Mouse (Mus musculus): ENCODE data around the gene Wsb1. TPM values are rescaled to one million over a fixed set of nuclear protein-coding genes. Genes with fewer than 3 reads are reported as not detected.
"Not testable (repeated sequence)": the region's sequence is repeated elsewhere in the genome, so short reads cannot be mapped to it uniquely, and the experiment has no call there.

The Wsb1 gene
- 98.9 and 164 TPM in 2 replicates for polyA plus RNA-seq (2012; rRNA removed)

DNA sequence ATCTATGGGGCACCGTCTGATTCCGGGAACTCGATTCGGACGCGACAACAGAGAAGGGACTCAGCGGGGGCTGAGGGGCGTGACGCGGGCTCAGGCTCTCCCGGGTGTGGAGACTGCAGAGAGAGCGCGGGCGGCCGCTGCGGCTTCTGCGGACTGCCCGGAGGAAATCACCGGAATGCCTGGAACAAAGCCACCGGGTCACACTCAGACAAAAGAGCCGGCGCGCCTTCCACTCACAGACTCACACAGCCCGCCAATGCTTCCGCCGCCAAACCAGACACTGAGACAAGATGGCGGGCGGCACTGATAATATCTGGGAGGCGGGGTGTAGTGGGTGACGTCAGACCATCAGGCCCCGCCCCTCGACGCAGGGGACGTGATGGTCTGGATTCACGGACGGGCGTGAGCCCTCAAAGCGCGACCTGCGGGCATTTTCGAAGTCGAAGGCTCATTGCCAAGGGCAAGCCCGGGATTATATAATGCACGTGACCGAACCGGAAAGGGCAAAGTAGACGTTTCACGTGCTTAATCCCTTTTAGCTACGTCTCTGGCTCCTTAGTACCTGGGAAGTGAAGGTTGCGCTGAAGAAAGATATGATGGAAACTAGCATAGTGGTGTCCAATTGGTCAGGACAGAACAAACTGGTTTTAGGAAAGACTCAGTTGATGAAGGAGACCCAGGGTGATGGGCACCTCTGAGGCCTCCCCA lies at the start of gene Wsb1:
TSS of gene Wsb1 (minus strand) at position 281 of the 708 bp plus-strand sequence.
- DNase-seq (ENCODE audit: low spot score) = peak; percentile 88

DNA sequence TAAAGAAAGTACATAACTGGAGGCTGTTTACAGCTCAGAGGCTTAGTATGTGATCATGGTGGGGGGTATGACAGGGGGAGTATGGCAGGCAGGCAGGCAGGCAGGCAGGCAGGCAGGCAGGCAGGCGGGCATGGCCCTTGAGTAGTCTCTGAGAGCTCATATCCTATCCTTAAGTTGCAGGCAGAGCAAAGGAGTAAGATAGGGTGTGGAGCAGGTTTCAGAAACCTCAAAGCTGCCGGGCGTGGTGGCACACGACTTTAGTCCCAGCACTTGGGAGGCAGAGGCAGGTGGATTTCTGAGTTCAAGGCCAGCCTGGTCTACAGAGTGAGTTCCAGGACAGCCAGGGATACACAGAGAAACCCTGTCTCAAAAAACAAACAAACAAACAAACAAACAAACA lies 49.8 kb upstream of the Wsb1 start:
- DNase-seq (ENCODE audit: low spot score) = not testable (repeated sequence)

DNA sequence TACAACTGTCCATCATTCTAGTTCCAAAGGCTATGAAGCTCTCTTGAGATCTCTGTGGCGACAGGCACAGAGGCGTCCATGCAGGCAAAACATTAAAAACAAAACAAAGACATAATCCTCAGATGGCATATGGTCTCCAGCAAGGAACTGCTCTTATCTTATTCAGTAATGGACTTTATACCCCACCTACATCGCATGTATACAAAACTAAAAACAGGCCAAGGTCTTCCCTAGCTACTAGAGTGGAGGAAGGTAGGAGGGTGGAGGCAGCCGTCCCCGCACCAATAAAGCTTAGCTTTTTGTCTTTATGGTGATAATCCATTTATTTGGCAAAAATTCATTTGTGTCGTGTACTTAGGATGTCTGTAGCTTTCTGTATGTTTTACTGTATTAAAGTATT lies 48.6 kb upstream of the Wsb1 start:
- no peak for DNase-seq (ENCODE audit: low spot score)

DNA sequence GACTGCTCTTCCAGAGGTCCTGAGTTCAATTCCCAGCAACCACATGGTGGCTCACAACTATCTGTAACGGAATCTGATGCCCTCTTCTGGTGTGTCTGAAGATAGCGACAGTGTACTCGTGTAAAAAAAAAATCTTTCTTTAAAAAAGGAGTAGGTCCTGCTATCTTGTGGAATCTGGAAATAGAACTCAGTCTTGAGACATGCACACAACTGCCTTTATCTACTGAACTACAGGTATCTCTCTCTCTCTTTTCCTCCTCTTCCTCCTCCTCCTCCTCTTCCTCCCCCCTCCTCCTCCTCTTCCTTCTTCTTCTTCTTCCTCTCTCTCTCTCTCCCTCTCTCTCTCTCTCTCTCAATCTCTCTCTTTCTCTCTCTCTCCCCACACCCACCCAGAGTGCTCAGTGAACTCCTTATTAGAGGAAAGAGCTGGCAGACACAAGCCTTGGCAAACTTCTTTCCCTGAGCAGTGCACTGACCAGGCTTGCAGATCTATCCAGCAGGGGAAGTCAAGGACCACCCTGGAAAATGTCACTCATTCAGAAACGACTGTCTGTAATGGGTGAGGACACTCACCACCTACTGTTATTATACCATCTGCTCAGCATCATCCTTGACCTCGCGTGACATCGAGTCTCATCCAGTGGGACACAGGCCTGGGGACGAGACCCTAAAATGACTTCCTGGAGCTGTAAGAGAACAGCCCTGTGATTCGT lies 45.4 kb upstream of the Wsb1 start:
- DNase-seq (ENCODE audit: low spot score) = no peak

- no peak for DNase-seq (ENCODE audit: low spot score)
These were observed 42.5 kb upstream of the Wsb1 start, which contains the start of gene Gm9964 for GRCm38 (mm10) chr11:79296856-79297491. Gene Gm9964, minus strand, starts transcription at chr11:79296906.

DNA sequence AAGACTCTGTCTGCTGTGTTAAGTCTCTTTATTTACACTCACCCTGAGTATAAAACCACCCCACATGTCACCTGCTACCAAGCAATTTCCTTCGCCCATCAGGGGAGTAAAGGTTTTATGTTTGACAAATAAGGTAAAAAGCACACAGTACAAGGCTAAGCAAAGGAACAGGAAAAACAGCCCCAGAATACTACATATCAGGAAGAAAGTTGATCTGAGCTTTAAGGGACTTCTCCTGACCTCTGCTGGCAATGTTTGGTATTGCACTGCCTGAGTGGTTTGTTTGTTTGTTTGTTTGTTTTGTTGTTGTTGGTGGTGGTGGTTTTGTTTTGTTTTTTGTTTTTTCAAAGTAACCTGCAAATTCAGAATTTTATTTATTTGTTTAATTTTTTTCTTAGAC lies 41.7 kb upstream of the Wsb1 start:
- DNase-seq (ENCODE audit: low spot score) = no peak

DNA sequence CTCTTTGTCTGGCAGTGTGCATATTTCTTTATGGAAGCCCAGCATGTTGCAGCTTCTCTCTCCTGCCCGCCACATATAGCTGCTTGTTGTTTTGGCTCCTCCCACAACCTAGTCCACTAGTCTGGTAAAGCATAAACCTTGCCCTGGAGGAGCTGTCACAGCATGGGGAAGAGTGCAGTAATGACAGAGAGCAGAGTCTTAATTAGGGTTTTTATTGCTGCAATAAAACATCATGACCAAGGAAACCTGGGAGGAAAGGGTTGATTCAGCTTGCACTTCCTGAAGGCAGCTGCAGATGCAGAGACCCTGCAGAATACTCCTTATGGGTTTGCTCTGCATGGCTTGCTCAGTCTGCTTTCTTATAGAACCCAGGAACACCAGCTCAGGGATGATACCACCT lies 39.5 kb upstream of the Wsb1 start:
- no peak for DNase-seq (ENCODE audit: low spot score)

DNA sequence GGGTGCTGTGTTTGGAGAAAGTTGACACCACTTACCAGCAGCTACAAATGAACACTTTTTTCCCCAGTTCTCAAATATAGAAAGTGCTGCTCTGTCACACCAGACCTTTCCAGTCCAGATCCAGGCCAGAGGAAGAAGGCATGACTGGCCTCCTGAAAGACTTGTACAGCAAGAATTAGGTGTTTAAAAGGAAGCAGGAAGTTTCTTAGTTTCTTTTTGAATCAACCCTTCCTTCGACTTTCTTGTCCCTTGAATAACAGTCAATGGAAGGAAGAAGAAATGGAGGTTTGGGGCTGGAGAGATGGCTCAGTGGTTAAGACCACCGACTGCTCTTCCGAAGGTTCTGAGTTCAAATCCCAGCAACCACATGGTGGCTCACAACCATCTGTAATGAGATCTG lies 38.6 kb upstream of the Wsb1 start:
- no peak for DNase-seq (ENCODE audit: low spot score)

DNA sequence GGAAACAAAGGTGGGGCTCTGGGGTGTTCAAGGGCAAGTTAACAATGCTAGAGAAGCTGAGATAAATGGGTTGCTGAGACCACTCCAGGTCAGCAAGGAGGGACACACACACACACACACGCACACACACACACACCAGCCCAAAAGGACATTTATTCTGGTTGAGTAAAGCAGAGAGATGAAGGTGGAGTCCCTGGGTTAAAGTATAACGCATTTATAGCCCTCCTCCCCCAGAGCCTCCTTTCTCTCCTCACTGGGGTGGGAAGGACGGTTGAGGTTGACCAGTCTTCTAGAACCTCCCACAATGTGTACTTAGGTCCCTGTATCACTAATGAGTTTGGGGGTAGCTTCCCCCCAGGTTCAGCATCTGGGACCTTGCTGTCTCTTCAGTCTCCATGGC lies 37.7 kb upstream of the Wsb1 start:
- no peak for DNase-seq (ENCODE audit: low spot score)

DNA sequence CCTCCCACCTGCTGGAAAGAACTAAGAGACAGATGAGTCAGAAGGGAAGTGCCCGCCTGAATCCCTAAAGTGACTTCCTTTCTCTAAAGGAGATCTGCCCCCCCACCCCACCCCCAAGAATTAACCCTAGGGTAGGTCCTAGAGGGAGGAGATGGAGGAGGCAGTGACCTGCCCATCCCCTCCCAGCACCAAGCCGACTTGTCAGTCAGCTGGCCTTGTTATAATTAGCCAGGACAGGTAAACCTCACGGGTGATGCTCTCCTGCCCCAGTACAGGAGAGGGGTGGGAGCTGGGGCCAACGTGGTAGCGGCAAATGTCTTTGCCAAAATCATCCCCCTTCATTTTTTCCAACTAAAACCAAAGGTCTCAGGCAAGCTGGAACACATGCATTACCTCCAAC lies 37.2 kb upstream of the Wsb1 start:
- no peak for DNase-seq (ENCODE audit: low spot score)

DNA sequence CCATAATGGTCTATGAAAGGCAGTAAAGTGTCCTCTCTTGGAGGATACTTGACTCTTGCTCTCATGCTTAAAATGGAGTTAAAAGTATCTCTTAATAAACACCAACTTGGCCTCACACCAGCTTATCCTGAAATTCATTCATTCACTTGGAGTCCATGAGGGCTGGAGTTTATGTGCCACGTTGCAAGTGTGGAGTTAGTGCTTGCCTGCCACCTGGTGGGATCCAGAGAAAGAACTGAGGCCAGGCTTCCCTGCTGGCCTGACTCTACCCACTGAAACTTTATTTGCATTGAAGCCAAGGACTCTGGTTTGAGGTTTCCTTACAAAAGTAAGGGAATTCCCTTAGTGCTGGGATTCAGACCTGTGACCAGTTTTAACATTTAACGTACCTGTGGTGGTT lies 36.0 kb upstream of the Wsb1 start:
- DNase-seq (ENCODE audit: low spot score) = no peak

GRCm38 (mm10) chr11:79288913-79289640 lies 34.6 kb upstream of the Wsb1 start:
- no peak for DNase-seq (ENCODE audit: low spot score)

GRCm38 (mm10) chr11:79288278-79288843 lies 33.9 kb upstream of the Wsb1 start:
- DNase-seq (ENCODE audit: low spot score) = no peak

DNA sequence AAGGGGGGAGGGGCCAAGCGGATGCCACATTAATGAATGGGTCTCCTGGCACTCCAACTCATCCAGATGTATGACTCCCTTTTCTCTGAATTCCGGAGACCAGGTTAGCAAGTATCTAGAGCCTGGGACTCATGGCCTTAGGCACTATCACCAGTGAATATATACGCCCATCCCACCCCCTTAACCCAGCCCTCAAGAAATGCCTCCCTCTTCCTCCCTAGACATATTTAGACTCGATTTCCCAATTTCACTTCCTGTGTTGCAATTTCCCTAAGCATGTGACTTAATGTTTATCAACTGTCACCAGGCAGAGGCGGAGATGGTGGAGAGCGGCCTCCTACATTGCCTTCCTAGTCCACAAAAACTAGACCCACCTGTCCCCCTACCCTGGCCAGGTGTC lies 33.0 kb upstream of the Wsb1 start:
- DNase-seq (ENCODE audit: low spot score) = no peak

DNA sequence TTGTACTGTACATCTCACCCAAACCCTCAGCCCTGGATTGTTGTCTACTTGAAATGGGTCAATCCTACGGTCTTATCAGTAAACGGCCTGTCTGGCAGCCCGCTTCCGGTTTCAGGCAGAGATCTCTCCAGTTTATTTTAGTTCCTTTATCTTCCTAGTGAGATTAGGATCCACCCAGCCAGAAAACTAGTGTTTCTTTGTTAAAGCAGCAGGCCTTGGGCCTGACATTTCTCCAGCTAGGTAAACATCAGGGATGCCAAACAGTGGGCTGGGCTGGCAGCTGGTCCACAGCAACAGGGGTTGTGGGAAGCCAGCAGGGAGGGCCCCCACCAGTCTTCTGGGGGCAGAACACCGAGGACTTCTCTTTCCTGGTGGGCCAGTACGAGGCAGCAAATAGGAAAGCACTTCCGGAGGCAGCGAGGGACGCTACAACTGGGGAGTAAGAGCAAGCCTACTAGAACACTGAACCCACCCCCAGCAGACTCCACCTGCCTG lies 31.9 kb upstream of the Wsb1 start:
- no peak for DNase-seq (ENCODE audit: low spot score)

DNA sequence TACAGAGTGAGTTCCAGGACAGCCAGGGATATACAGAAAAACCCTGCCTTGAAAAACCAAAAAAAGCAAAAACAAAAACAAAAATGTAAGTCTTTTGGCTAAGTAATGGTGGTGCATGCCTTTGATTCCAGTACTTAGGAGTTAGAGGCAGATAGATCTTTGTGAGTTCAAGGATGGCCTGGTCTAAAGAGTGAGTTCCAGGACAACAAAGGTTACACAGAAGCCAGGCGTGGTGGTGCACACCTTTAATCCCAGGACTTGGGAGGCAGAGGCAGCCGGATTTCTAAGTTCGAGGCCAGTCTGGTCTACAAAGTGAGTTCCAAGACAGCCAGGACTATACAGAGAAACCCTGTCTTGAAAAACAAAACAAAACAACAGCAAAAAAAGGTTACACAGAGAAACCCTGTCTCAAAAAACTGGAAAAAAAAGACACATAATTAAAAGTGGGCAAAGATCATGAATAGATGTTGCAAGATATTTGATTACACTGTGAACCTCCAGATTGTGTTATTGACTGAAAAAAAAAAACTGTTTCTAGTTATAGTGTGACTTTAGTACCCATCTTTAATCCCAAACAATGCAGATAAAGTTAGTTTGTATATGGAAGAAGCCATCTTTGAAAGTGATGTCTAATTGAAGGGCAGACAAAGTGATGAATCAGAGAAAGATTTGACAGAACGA lies 29.0 kb upstream of the Wsb1 start:
- DNase-seq (ENCODE audit: low spot score) = no peak

GRCm38 (mm10) chr11:79281396-79281795 lies 26.9 kb upstream of the Wsb1 start:
- no peak for DNase-seq (ENCODE audit: low spot score)

- DNase-seq (ENCODE audit: low spot score) = no peak
These were observed 25.4 kb upstream of the Wsb1 start for GRCm38 (mm10) chr11:79279732-79280405.

DNA sequence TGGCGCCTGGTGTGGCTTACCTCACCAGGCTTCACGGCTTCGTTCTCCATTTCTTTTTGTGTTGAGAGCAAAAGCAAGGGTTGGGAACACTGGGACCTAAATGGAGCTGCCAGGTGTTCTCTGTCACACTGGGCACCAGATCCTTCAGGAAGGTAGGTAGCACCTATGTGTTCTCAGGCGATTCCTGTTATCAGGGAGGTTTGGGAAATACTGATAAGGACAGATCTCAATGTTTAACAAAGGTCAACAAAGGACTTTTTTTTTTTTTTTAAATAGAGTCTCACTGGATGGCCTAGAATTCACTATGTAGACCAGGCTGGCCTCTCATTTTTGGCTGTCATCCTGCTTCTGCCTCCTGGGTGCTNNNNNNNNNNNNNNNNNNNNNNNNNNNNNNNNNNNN lies 19.3 kb upstream of the Wsb1 start:
- no peak for DNase-seq (ENCODE audit: low spot score)

DNA sequence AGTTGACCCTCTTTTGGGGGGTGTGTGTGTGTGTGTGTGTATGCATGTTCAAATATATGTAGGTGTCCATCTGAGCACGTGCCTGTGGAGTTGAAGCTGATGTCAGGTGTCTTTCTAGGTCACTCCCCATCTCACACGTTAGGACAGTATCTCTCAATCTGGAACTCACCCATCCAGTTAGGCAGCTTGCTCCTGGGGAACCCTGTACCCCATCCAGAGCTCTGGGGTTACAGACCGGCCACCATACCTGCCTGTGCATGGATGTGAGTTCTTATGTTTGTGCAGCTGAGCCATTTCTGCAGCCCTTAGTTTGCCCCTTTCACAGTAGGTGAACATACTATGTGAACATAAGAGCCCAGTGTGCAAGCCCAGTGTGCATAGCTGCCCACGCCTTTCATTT lies 18.6 kb upstream of the Wsb1 start:
- no peak for DNase-seq (ENCODE audit: low spot score)

DNA sequence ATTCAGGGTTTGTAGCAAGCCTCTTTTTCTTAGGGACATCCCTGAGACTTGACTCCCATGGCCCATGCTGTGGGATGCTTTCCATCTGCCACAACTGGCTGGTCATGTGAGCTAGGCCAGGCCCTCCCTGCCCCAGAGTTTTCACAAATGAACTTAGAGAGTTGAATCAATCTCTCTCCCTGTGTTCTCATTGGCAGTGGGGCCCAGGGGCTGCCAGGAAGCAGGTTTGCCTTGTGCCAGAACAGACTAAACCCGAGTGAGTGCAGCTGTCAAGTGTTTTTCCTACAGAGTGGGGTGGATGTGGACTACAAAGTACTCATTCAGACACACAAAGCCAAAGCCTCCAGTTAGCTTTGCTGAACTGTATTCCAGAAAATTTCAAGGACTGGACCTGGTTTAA lies 12.7 kb upstream of the Wsb1 start:
- DNase-seq (ENCODE audit: low spot score) = no peak
